Comparison of ENCODE assay signal across 10 mouse cellular contexts in genomic region chr15:97728804-97729203, GRCm38 (mm10). TPM values are rescaled to one million over a fixed set of nuclear protein-coding genes. Genes with fewer than 3 reads are reported as not detected.
DNase-seq lines count a peak whose midpoint lies in the region; ATAC-seq and TF ChIP-seq lines count a peak whose summit lies in the region.
"Had no signal": no experiment of that assay in that cellular context is flagged by ENCODE, and none has a peak within 500 bp of the region (broad histone marks: within the 10 kb centered on the region; RNA-seq: fewer than 3 reads in every experiment).

No protein-coding gene starts in this region.

- TF ChIP-seq POLR2A in kidney, adult 2 months (IDR thresholded peaks at IDR 0.05; ENCODE audit: low read depth, low read length) = no peak

- H3K36me3 ChIP-seq in forebrain, postnatal 0 days (ENCODE audit: insufficient read depth) = no peaks in the 10 kb centered on the region
- no peaks in the 10 kb centered on the region for H3K36me3 ChIP-seq in forebrain, embryonic 16.5 days (ENCODE audit: control insufficient read depth, insufficient read depth)
- H3K36me3 ChIP-seq in kidney, adult 2 months (ENCODE audit: control insufficient read depth, insufficient read depth, low read length) = no peaks in the 10 kb centered on the region
- no peaks in the 10 kb centered on the region for H3K36me3 ChIP-seq in kidney, embryonic 16.5 days (ENCODE audit: insufficient read depth, low read length)
- no peaks in the 10 kb centered on the region for H3K36me3 ChIP-seq in liver, embryonic 11.5 days (ENCODE audit: control insufficient read depth, insufficient read depth, low read length)
- no peaks in the 10 kb centered on the region for H3K36me3 ChIP-seq in forebrain, embryonic 14.5 days (ENCODE audit: control insufficient read depth, insufficient read depth, low read length)

- H3K4me3 ChIP-seq in forebrain, postnatal 0 days (ENCODE audit: low read depth, low read length) = no peak overlapping the region
- no peak overlapping the region for H3K4me3 ChIP-seq in forebrain, embryonic 16.5 days (replicated peaks; ENCODE audit: low read length)
- H3K4me3 ChIP-seq in kidney, adult 2 months (ENCODE audit: insufficient read depth, low read depth, low read length) = no peak overlapping the region
- H3K4me3 ChIP-seq in kidney, embryonic 16.5 days (ENCODE audit: low read length) = no peak overlapping the region
- H3K4me3 ChIP-seq in liver, embryonic 11.5 days (ENCODE audit: low read depth, low read length) = no peak overlapping the region
- H3K4me3 ChIP-seq in forebrain, embryonic 14.5 days (ENCODE audit: low read depth, low read length) = no peak overlapping the region
- H3K4me3 ChIP-seq: left cerebral cortex, adult 2 months had no signal

- no peak for TF ChIP-seq CTCF in forebrain, postnatal 0 days (IDR thresholded peaks at IDR 0.05; ENCODE audit: low read depth)
- TF ChIP-seq CTCF in kidney, adult 2 months (conservative IDR thresholded peaks at IDR 0.05; ENCODE audit: insufficient read depth, insufficient read length, low read depth, low read length) = no peak

- DNase-seq in forebrain, postnatal 0 days = no peak
- DNase-seq in kidney, adult 2 months = peak; percentile 86
- peak; percentile 70 for DNase-seq in MN1 (ENCODE audit: low spot score)
- DNase-seq in kidney, adult 9 months = peak; percentile 82
- DNase-seq in liver, embryonic 11.5 days (ENCODE audit: low spot score) = no peak
- no peak for DNase-seq in forebrain, embryonic 14.5 days (ENCODE audit: low spot score)

- H3K9me3 ChIP-seq in forebrain, postnatal 0 days (ENCODE audit: low read length) = no peaks in the 10 kb centered on the region
- no peaks in the 10 kb centered on the region for H3K9me3 ChIP-seq in forebrain, embryonic 16.5 days (ENCODE audit: control insufficient read depth, low read length)
- no peaks in the 10 kb centered on the region for H3K9me3 ChIP-seq in kidney, embryonic 16.5 days (ENCODE audit: low read length)
- no peaks in the 10 kb centered on the region for H3K9me3 ChIP-seq in liver, embryonic 11.5 days (ENCODE audit: control insufficient read depth, low read length)
- no peaks in the 10 kb centered on the region for H3K9me3 ChIP-seq in forebrain, embryonic 14.5 days (replicated peaks; ENCODE audit: control insufficient read depth, low read length)

- 56% methylated on average over 7 of the region's 7 CpGs for WGBS in forebrain, postnatal 0 days
- 58% methylated on average over 7 of the region's 7 CpGs for WGBS in forebrain, embryonic 16.5 days
- WGBS in kidney, adult 2 months = 23% methylated on average over 7 of the region's 7 CpGs
- 59% methylated on average over 7 of the region's 7 CpGs for WGBS in kidney, embryonic 16.5 days
- 59% methylated on average over 7 of the region's 7 CpGs for WGBS in liver, embryonic 11.5 days
- WGBS in forebrain, embryonic 14.5 days = 74% methylated on average over 7 of the region's 7 CpGs

- no peak overlapping the region for H3K4me2 ChIP-seq in forebrain, postnatal 0 days (ENCODE audit: low read depth)
- H3K4me2 ChIP-seq in forebrain, embryonic 16.5 days (ENCODE audit: low read length) = no peak overlapping the region
- H3K4me2 ChIP-seq in kidney, embryonic 16.5 days (replicated peaks; ENCODE audit: low read depth, low read length) = no peak overlapping the region
- H3K4me2 ChIP-seq in liver, embryonic 11.5 days = no peak overlapping the region
- H3K4me2 ChIP-seq in forebrain, embryonic 14.5 days (ENCODE audit: low read length) = no peak overlapping the region
- H3K4me2 ChIP-seq: hindbrain, embryonic 14.5 days had no signal

- H3K9ac ChIP-seq in forebrain, postnatal 0 days = no peak overlapping the region
- no peak overlapping the region for H3K9ac ChIP-seq in forebrain, embryonic 16.5 days (replicated peaks; ENCODE audit: low read depth, low read length)
- H3K9ac ChIP-seq in kidney, embryonic 16.5 days (replicated peaks; ENCODE audit: low read length) = no peak overlapping the region
- H3K9ac ChIP-seq in liver, embryonic 11.5 days (ENCODE audit: low read depth, low read length) = no peak overlapping the region
- H3K9ac ChIP-seq in forebrain, embryonic 14.5 days (ENCODE audit: low read length) = no peak overlapping the region
- H3K9ac ChIP-seq: hindbrain, embryonic 14.5 days had no signal

- no peak overlapping the region for H3K27ac ChIP-seq in forebrain, postnatal 0 days (ENCODE audit: low read depth, low read length)
- H3K27ac ChIP-seq in forebrain, embryonic 16.5 days (ENCODE audit: low read length) = no peak overlapping the region
- peak overlapping the region; percentile 48 for H3K27ac ChIP-seq in kidney, adult 2 months (ENCODE audit: insufficient read depth, low read depth, low read length)
- no peak overlapping the region for H3K27ac ChIP-seq in kidney, embryonic 16.5 days (ENCODE audit: low read length)
- H3K27ac ChIP-seq in liver, embryonic 11.5 days (ENCODE audit: low read depth, low read length) = no peak overlapping the region
- H3K27ac ChIP-seq in forebrain, embryonic 14.5 days (ENCODE audit: low read depth, low read length) = no peak overlapping the region
- H3K27ac ChIP-seq: hindbrain, embryonic 14.5 days had no signal

- ATAC-seq in forebrain, postnatal 0 days = peak; percentile 16; the same call in 1 of the 2 replicates
- no peak for ATAC-seq in forebrain, embryonic 16.5 days
- ATAC-seq in kidney, embryonic 16.5 days (ENCODE audit: low FRiP score, low TSS enrichment) = no peak
- ATAC-seq in liver, embryonic 11.5 days (replicated peaks; ENCODE audit: low FRiP score) = no peak
- no peak for ATAC-seq in forebrain, embryonic 14.5 days

- no peaks in the 10 kb centered on the region for H3K27me3 ChIP-seq in forebrain, postnatal 0 days (ENCODE audit: insufficient read depth, low read length)
- no peaks in the 10 kb centered on the region for H3K27me3 ChIP-seq in forebrain, embryonic 16.5 days (replicated peaks; ENCODE audit: control insufficient read depth, insufficient read depth, low read length)
- no peaks in the 10 kb centered on the region for H3K27me3 ChIP-seq in kidney, adult 2 months (replicated peaks; ENCODE audit: control insufficient read depth, insufficient read depth, low read length)
- no peaks in the 10 kb centered on the region for H3K27me3 ChIP-seq in kidney, embryonic 16.5 days (ENCODE audit: insufficient read depth, low read length)
- H3K27me3 ChIP-seq in liver, embryonic 11.5 days (replicated peaks; ENCODE audit: control insufficient read depth, insufficient read depth, low read length) = no peaks in the 10 kb centered on the region
- no peaks in the 10 kb centered on the region for H3K27me3 ChIP-seq in forebrain, embryonic 14.5 days (replicated peaks; ENCODE audit: control insufficient read depth, insufficient read depth, low read length)

- H3K4me1 ChIP-seq in forebrain, postnatal 0 days (ENCODE audit: insufficient read depth) = no peaks in the 10 kb centered on the region
- no peaks in the 10 kb centered on the region for H3K4me1 ChIP-seq in forebrain, embryonic 16.5 days (replicated peaks; ENCODE audit: control insufficient read depth, insufficient read depth, low read length)
- peaks cover 31% of the 10 kb centered on the region for H3K4me1 ChIP-seq in kidney, adult 2 months (ENCODE audit: control insufficient read depth, insufficient read depth, low read length)
- peaks cover 6% of the 10 kb centered on the region; the same call in 1 of the 2 replicates for H3K4me1 ChIP-seq in kidney, embryonic 16.5 days (ENCODE audit: insufficient read depth, low read length)
- no peaks in the 10 kb centered on the region for H3K4me1 ChIP-seq in liver, embryonic 11.5 days (replicated peaks; ENCODE audit: control insufficient read depth, insufficient read depth, low read length)
- H3K4me1 ChIP-seq in forebrain, embryonic 14.5 days (ENCODE audit: control insufficient read depth, insufficient read depth, low read length) = no peaks in the 10 kb centered on the region

RNA-seq across cellular contexts. Expression of gene Endou, which starts 2.3 kb away (rescaled TPM):
- total RNA-seq in forebrain, postnatal 0 days (2014; rRNA removed) = 0.14 and 0.15 TPM in 2 replicates
- polyA plus RNA-seq in forebrain, postnatal 0 days (2015; fragmentation: Nextera tagmentation; extraction: Ambion mirVana) = 0.18 and 0.34 TPM in 2 replicates
- polyA plus RNA-seq in forebrain, embryonic 16.5 days (2015; fragmentation: Nextera tagmentation; extraction: Ambion mirVana) = 0.18 and 0.42 TPM in 2 replicates
- polyA plus RNA-seq in kidney, adult 2 months (2012; rRNA removed) = 2.4 and 2.9 TPM in 2 replicates
- 0.45 and 0.60 TPM in 2 replicates for polyA plus RNA-seq in kidney, embryonic 16.5 days (2015; fragmentation: Nextera tagmentation; extraction: Ambion mirVana)
- polyA plus RNA-seq in liver, embryonic 11.5 days (2014; fragmentation: Nextera tagmentation; extraction: Ambion mirVana) = not detected in 2 replicates
- polyA plus RNA-seq in forebrain, embryonic 14.5 days (2014; fragmentation: Nextera tagmentation; extraction: Ambion mirVana) = 0.11 and 0.14 TPM in 2 replicates

RNA-seq across cellular contexts. Expression of gene Rpap3, which starts 23.2 kb away (rescaled TPM):
- total RNA-seq in forebrain, postnatal 0 days (2014; rRNA removed) = 39.6 and 45.5 TPM in 2 replicates
- 45.6 and 47.7 TPM in 2 replicates for polyA plus RNA-seq in forebrain, postnatal 0 days (2015; fragmentation: Nextera tagmentation; extraction: Ambion mirVana)
- polyA plus RNA-seq in forebrain, embryonic 16.5 days (2015; fragmentation: Nextera tagmentation; extraction: Ambion mirVana) = 31.7 and 35.5 TPM in 2 replicates
- polyA plus RNA-seq in kidney, adult 2 months (2012; rRNA removed) = 4.9 and 6.9 TPM in 2 replicates
- polyA plus RNA-seq in kidney, embryonic 16.5 days (2015; fragmentation: Nextera tagmentation; extraction: Ambion mirVana) = 31.0 and 33.0 TPM in 2 replicates
- polyA plus RNA-seq in liver, embryonic 11.5 days (2014; fragmentation: Nextera tagmentation; extraction: Ambion mirVana) = 35.5 and 41.4 TPM in 2 replicates
- polyA plus RNA-seq in forebrain, embryonic 14.5 days (2014; fragmentation: Nextera tagmentation; extraction: Ambion mirVana) = 44.3 and 45.4 TPM in 2 replicates

RNA-seq across cellular contexts. Expression of gene Rapgef3, which starts 39.0 kb away (rescaled TPM):
- 16.6 and 22.0 TPM in 2 replicates for total RNA-seq in forebrain, postnatal 0 days (2014; rRNA removed)
- 6.5 and 8.7 TPM in 2 replicates for polyA plus RNA-seq in forebrain, postnatal 0 days (2015; fragmentation: Nextera tagmentation; extraction: Ambion mirVana)
- polyA plus RNA-seq in forebrain, embryonic 16.5 days (2015; fragmentation: Nextera tagmentation; extraction: Ambion mirVana) = 8.9 and 13.3 TPM in 2 replicates
- polyA plus RNA-seq in kidney, adult 2 months (2012; rRNA removed) = 136 and 184 TPM in 2 replicates
- polyA plus RNA-seq in kidney, embryonic 16.5 days (2015; fragmentation: Nextera tagmentation; extraction: Ambion mirVana) = 36.3 and 36.4 TPM in 2 replicates
- 4.1 and 4.5 TPM in 2 replicates for polyA plus RNA-seq in liver, embryonic 11.5 days (2014; fragmentation: Nextera tagmentation; extraction: Ambion mirVana)
- polyA plus RNA-seq in forebrain, embryonic 14.5 days (2014; fragmentation: Nextera tagmentation; extraction: Ambion mirVana) = 4.9 and 6.4 TPM in 2 replicates

RNA-seq across cellular contexts. Expression of gene Slc48a1, which starts 49.5 kb away (rescaled TPM):
- total RNA-seq in forebrain, postnatal 0 days (2014; rRNA removed) = 40.2 and 56.4 TPM in 2 replicates
- polyA plus RNA-seq in forebrain, postnatal 0 days (2015; fragmentation: Nextera tagmentation; extraction: Ambion mirVana) = 123 and 135 TPM in 2 replicates
- polyA plus RNA-seq in forebrain, embryonic 16.5 days (2015; fragmentation: Nextera tagmentation; extraction: Ambion mirVana) = 72.9 and 78.2 TPM in 2 replicates
- 182 and 203 TPM in 2 replicates for polyA plus RNA-seq in kidney, adult 2 months (2012; rRNA removed)
- polyA plus RNA-seq in kidney, embryonic 16.5 days (2015; fragmentation: Nextera tagmentation; extraction: Ambion mirVana) = 81.7 and 81.9 TPM in 2 replicates
- 55.0 and 62.1 TPM in 2 replicates for polyA plus RNA-seq in liver, embryonic 11.5 days (2014; fragmentation: Nextera tagmentation; extraction: Ambion mirVana)
- polyA plus RNA-seq in forebrain, embryonic 14.5 days (2014; fragmentation: Nextera tagmentation; extraction: Ambion mirVana) = 65.4 and 69.1 TPM in 2 replicates

Comparison
In these comparisons a context has a peak if more than half of its experiments do, and no peak if none do; other contexts are left out.
1. DNase-seq: peak in kidney, adult 2 months (single experiment), MN1 (single experiment) and kidney, adult 9 months (single experiment); none in forebrain, postnatal 0 days (single experiment), liver, embryonic 11.5 days (single experiment) and forebrain, embryonic 14.5 days (single experiment).